Mouse (Mus musculus): ENCODE data around the gene Ndufb8. TPM values are rescaled to one million over a fixed set of nuclear protein-coding genes. Genes with fewer than 3 reads are reported as not detected.

The Ndufb8 gene
- 434 and 496 TPM in 2 replicates for polyA plus RNA-seq (2015; fragmentation: Nextera tagmentation; extraction: Ambion mirVana)

DNA sequence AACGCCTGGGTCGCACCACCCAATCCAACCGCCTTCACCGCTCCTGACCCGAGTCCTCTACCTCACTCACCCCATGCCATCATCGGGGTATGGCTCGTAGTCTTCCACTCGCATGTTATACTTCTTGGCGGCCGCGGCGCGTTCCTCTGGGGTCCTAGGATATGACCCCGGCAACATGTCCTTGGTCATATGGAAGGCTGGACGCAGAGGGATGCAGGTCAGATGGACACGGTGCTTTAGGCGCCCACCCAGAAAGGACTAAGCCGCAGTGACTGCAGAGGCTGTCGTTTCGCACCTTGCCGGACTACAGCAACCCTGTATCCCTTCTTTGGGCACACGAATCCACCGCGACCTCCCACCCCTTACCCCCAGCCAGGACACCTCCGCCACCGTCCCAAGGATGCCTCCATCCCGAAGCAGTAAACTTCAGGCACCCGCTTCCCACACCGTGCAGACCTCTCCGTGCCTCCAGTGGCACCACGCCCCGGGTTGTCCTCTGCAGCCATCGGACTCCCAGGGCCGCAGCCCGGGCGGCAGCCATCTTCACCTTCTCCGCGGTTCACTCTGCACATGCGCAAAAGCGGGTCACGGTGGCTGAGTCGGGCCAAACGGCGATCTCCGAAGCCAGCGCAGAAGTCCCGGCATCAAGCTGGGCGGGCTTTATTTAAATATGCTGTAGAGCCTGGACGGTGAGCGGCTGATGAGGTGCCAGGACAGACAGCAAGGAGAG, at the start of gene Ndufb8:
Gene Ndufb8 (minus strand): TSS at position 580 of the 730 bp plus-strand sequence.
- H3K4me3 ChIP-seq (replicated peaks) = peak within 1 kb of the TSS; percentile 87
- peak within 1 kb of the TSS; percentile 92 for H3K9ac ChIP-seq
- peak within 1 kb of the TSS; percentile 67; the same call in 1 of the 2 replicates for H3K27ac ChIP-seq (replicated peaks)
- peaks cover 9% of the 10 kb centered on the region for H3K4me1 ChIP-seq
- no peaks in the 10 kb centered on the region; the same call in none of the 2 replicates for H3K27me3 ChIP-seq
- H3K9me3 ChIP-seq (replicated peaks) = no peaks in the 10 kb centered on the region
- ATAC-seq (ENCODE audit: insufficient number of reproducible peaks, low FRiP score, low TSS enrichment, low read depth) = peak; percentile 87
- peak within 1 kb of the TSS; percentile 81 for H3K4me2 ChIP-seq (replicated peaks)
- H3K36me3 ChIP-seq = peaks cover 33% of the 10 kb centered on the region
- WGBS = under 1% methylated on average over 50 of the region's 50 CpGs

DNA sequence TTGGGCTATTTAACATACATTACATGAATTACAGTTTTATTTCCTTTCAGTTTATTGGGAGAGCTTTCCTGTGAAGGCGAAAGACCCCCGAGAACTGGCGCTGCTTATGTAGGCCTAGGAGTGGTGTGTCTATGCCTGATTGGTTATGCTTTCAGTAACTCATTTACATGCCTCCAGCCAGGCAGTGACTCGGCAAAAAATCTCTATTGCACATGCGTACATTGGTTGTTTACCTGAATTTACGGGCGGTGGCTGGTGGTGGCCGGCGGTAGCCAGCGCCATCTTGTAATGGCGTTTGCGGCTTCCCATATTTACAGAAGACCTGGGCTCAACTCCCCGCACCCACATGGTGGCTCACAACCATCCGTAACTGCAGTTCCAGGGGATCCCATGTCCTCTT, 38.9 kb upstream of the Ndufb8 start:
- H3K4me1 ChIP-seq = no peaks in the 10 kb centered on the region
- no peaks in the 10 kb centered on the region for H3K36me3 ChIP-seq
- 94% methylated on average over 14 of the region's 14 CpGs for WGBS
- no peak overlapping the region for H3K4me2 ChIP-seq (replicated peaks)
- H3K27ac ChIP-seq (replicated peaks) = no peak overlapping the region
- no peak overlapping the region for H3K4me3 ChIP-seq (replicated peaks)
- no peak overlapping the region for H3K9ac ChIP-seq
- H3K27me3 ChIP-seq = no peaks in the 10 kb centered on the region
- no peak for ATAC-seq (ENCODE audit: insufficient number of reproducible peaks, low FRiP score, low TSS enrichment, low read depth)
- H3K9me3 ChIP-seq (replicated peaks) = no peaks in the 10 kb centered on the region

DNA sequence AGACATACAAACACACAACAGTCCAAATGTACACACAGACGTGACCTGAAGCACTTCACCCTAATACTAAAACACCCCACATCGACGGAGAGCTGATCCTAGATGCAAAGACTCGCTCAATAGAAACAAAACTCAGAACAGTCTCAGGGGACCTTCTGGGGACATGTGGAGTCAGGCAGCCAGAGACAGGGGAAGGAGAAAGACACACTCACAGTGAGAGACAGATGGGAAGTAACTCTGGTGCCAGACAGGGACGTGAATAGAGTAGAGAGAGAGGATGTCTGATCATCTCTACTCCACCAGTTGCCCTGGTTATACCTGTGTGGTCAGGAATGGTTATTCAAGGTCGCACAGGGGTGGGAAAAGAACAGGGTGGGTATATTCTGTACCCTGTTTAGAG, 36.4 kb upstream of the Ndufb8 start:
- ATAC-seq (ENCODE audit: insufficient number of reproducible peaks, low FRiP score, low TSS enrichment, low read depth) = no peak
- Histone ChIP-seq H3K4me1 (no peaks in the 10 kb centered on the region), H3K9me3 (replicated peaks) (no peaks in the 10 kb centered on the region), H3K4me2 (replicated peaks) (no peak overlapping the region), H3K36me3 (no peaks in the 10 kb centered on the region), H3K4me3 (replicated peaks) (no peak overlapping the region), H3K27me3 (peaks cover 3% of the 10 kb centered on the region; the same call in 1 of the 2 replicates), H3K27ac (replicated peaks) (no peak overlapping the region), H3K9ac (no peak overlapping the region)
- whole genome bisulfite sequencing = 63% methylated on average over 6 of the region's 6 CpGs

DNA sequence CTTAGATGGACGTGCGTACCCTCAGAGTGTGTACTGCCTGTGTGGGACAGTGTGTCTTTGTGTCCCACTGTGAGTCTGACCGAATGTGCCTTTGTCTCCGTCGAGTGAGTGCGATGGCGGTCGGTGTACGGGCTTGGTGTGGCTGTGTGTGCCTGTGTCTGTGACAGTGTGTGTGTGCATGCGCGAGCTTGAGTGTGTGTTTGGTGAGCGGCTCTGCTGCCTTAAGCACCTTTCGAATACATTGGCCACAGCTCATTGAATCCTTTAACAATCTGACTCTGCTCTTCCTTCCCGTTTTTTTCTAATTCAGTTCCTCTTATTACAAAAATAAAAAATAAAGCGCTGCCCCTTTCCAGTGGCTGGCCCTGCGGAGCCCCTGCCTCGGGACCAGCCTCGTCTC, 35.8 kb upstream of the Ndufb8 start:
- no peak overlapping the region for H3K4me3 ChIP-seq (replicated peaks)
- H3K36me3 ChIP-seq = no peaks in the 10 kb centered on the region
- H3K27ac ChIP-seq (replicated peaks) = no peak overlapping the region
- H3K4me1 ChIP-seq = no peaks in the 10 kb centered on the region
- H3K4me2 ChIP-seq (replicated peaks) = no peak overlapping the region
- peaks cover 8% of the 10 kb centered on the region for H3K27me3 ChIP-seq
- 85% methylated on average over 18 of the region's 18 CpGs for WGBS
- no peaks in the 10 kb centered on the region for H3K9me3 ChIP-seq (replicated peaks)
- H3K9ac ChIP-seq = no peak overlapping the region
- ATAC-seq (ENCODE audit: insufficient number of reproducible peaks, low FRiP score, low TSS enrichment, low read depth) = no peak

DNA sequence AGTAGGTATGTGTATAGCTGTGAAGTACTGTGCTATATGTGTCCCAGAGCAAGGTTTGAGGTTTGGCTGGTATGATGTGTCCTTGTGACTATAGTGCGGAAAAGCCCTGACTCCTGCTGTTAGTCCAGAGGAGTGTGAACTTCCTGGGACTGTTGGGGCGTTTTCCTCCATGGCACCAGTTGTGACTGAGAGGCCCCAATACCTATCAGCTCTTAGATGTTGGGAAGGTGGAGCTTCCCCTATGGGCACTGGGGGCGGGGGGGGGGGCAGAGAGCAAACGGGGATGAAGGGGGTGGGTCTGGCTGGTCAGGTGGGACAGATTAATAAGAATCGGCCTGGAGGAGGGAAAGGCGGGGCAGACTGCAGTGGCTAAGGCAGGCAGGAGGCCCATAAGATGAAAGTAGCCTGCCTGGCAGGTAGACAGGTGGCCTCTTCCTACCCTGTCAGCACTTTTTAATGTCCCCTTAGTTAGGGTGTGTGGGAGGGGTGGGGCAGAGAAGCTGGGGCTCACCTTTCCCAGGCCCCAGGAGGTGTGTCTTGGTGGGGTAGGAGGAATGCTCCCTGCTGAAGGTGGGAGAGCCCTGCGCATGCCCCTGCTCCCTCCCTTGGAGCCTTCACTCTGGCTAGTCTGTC, 34.5 kb upstream of the Ndufb8 start:
- no peak overlapping the region for H3K4me2 ChIP-seq (replicated peaks)
- no peaks in the 10 kb centered on the region for H3K9me3 ChIP-seq (replicated peaks)
- WGBS = 34% methylated on average over 7 of the region's 7 CpGs
- H3K27me3 ChIP-seq = peaks cover 18% of the 10 kb centered on the region
- no peaks in the 10 kb centered on the region for H3K36me3 ChIP-seq
- no peak overlapping the region for H3K27ac ChIP-seq (replicated peaks)
- H3K4me3 ChIP-seq (replicated peaks) = no peak overlapping the region
- ATAC-seq (ENCODE audit: insufficient number of reproducible peaks, low FRiP score, low TSS enrichment, low read depth) = no peak
- H3K4me1 ChIP-seq = no peaks in the 10 kb centered on the region
- H3K9ac ChIP-seq = no peak overlapping the region

GRCm38 (mm10) chr19:44588036-44588435, 32.8 kb upstream of the Ndufb8 start:
- no peak for ATAC-seq (ENCODE audit: insufficient number of reproducible peaks, low FRiP score, low TSS enrichment, low read depth)
- no peak overlapping the region for H3K27ac ChIP-seq (replicated peaks)
- no peak overlapping the region for H3K4me2 ChIP-seq (replicated peaks)
- peaks cover 26% of the 10 kb centered on the region for H3K27me3 ChIP-seq
- H3K4me3 ChIP-seq (replicated peaks) = no peak overlapping the region
- WGBS = 37% methylated on average over 4 of the region's 4 CpGs
- no peak overlapping the region for H3K9ac ChIP-seq
- no peaks in the 10 kb centered on the region for H3K4me1 ChIP-seq
- no peaks in the 10 kb centered on the region for H3K36me3 ChIP-seq
- no peaks in the 10 kb centered on the region for H3K9me3 ChIP-seq (replicated peaks)

GRCm38 (mm10) chr19:44582638-44583309, 27.5 kb upstream of the Ndufb8 start:
- Histone ChIP-seq H3K4me2 (replicated peaks) (no peak overlapping the region), H3K36me3 (no peaks in the 10 kb centered on the region; the same call in 1 of the 2 replicates), H3K4me1 (no peaks in the 10 kb centered on the region), H3K27me3 (peaks cover 26% of the 10 kb centered on the region), H3K9me3 (replicated peaks) (no peaks in the 10 kb centered on the region), H3K9ac (no peak overlapping the region), H3K4me3 (replicated peaks) (no peak overlapping the region), H3K27ac (replicated peaks) (no peak overlapping the region)
- ATAC-seq (ENCODE audit: insufficient number of reproducible peaks, low FRiP score, low TSS enrichment, low read depth) = peak; percentile 67; the same call in 1 of the 2 replicates
- WGBS = 34% methylated on average over 9 of the region's 9 CpGs

DNA sequence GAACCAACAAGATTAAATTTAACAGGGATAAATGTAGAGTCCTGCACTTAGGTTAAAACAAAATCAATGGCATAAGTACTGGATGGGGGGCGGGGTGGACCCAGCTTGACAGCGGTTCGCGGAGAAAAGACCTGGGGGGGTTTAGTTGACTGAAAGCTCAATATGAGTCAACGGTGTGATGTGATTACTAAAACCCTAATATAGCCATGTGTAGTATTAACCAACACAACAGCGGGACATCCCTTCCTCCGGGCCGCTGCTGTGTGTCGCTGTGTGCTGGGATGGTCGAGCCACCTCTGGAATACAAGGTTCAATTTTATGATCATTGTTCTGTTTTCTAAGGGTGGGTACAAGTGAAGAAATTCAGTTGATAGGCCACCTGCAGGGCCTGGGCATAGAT, 26.9 kb upstream of the Ndufb8 start:
- Histone ChIP-seq H3K27ac (replicated peaks) (no peak overlapping the region), H3K36me3 (peaks cover 5% of the 10 kb centered on the region), H3K27me3 (peaks cover 25% of the 10 kb centered on the region), H3K9me3 (replicated peaks) (no peaks in the 10 kb centered on the region), H3K4me3 (replicated peaks) (no peak overlapping the region), H3K4me2 (replicated peaks) (no peak overlapping the region), H3K4me1 (no peaks in the 10 kb centered on the region), H3K9ac (no peak overlapping the region)
- no peak for ATAC-seq (ENCODE audit: insufficient number of reproducible peaks, low FRiP score, low TSS enrichment, low read depth)
- 75% methylated on average over 10 of the region's 10 CpGs for WGBS

DNA sequence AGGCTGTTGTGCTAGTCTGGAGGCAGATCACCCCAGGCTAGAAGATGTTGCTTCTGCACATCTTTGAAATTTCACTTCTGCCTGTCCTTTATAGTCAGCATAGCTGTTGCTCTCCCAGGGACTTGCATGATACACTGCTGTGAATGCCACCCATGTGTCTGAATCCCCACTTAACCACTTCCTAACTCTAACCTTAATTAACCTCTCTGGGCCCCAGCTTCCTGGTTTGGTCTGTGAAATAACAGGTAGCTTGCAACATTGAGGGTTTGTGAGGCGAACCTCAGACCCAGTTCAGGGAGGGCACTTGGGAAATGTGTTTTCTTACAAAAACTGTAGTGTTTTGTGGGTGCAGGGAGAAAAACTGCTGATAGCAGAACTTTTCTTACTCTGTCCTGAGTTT, 22.8 kb upstream of the Ndufb8 start:
- 68% methylated on average over 1 of the region's 1 CpGs for WGBS
- Histone ChIP-seq H3K27me3 (no peaks in the 10 kb centered on the region), H3K4me2 (replicated peaks) (no peak overlapping the region), H3K4me1 (no peaks in the 10 kb centered on the region), H3K9me3 (replicated peaks) (no peaks in the 10 kb centered on the region), H3K9ac (no peak overlapping the region), H3K27ac (replicated peaks) (no peak overlapping the region), H3K4me3 (replicated peaks) (no peak overlapping the region), H3K36me3 (peaks cover 37% of the 10 kb centered on the region)
- no peak for ATAC-seq (ENCODE audit: insufficient number of reproducible peaks, low FRiP score, low TSS enrichment, low read depth)

GRCm38 (mm10) chr19:44576275-44576674, 21.0 kb upstream of the Ndufb8 start:
- H3K27ac ChIP-seq (replicated peaks) = no peak overlapping the region
- H3K27me3 ChIP-seq = no peaks in the 10 kb centered on the region
- no peak overlapping the region for H3K9ac ChIP-seq
- 65% methylated on average over 7 of the region's 7 CpGs for WGBS
- H3K4me2 ChIP-seq (replicated peaks) = no peak overlapping the region
- no peaks in the 10 kb centered on the region for H3K9me3 ChIP-seq (replicated peaks)
- H3K36me3 ChIP-seq = peaks cover 54% of the 10 kb centered on the region
- ATAC-seq (ENCODE audit: insufficient number of reproducible peaks, low FRiP score, low TSS enrichment, low read depth) = peak; percentile 47; the same call in 1 of the 2 replicates
- H3K4me1 ChIP-seq = no peaks in the 10 kb centered on the region
- no peak overlapping the region for H3K4me3 ChIP-seq (replicated peaks)

- Histone ChIP-seq H3K4me2 (replicated peaks) (no peak overlapping the region), H3K4me3 (replicated peaks) (no peak overlapping the region), H3K36me3 (peaks cover 77% of the 10 kb centered on the region), H3K9me3 (replicated peaks) (no peaks in the 10 kb centered on the region), H3K4me1 (peaks cover 16% of the 10 kb centered on the region), H3K9ac (no peak overlapping the region), H3K27ac (replicated peaks) (no peak overlapping the region), H3K27me3 (no peaks in the 10 kb centered on the region)
- WGBS = 85% methylated on average over 3 of the region's 3 CpGs
- no peak for ATAC-seq (ENCODE audit: insufficient number of reproducible peaks, low FRiP score, low TSS enrichment, low read depth)
Measured at GRCm38 (mm10) chr19:44567763-44568162, 12.5 kb upstream of the Ndufb8 start.

All from embryonic facial prominence, embryonic 15.5 days (tissue).